Mouse (Mus musculus): ENCODE measurements at regions not wholly inside any gene's neighbourhood (a gene's known extent, or its start where the extent isn't known, plus 50 kb on each side); places are given as distances from the start of the nearest gene placed in this dataset.
A peak's percentile ranks its signal among the peaks of the same experiment; 100 is the strongest.

GRCm38 (mm10) chr13:15283065-15283464, 180.0 kb upstream of the Gli3 start:
- no peak for DNase-seq

- DNase-seq: no peak
These were observed 164.6 kb upstream of the Gli3 start for GRCm38 (mm10) chr13:15298457-15298856.

- no peak for DNase-seq
These were observed 137.6 kb upstream of the Gli3 start for GRCm38 (mm10) chr13:15325413-15325812.

GRCm38 (mm10) chr13:15326146-15326545, 136.9 kb upstream of the Gli3 start:
- DNase-seq: no peak

- peak in 1 of 2 experiments; percentile 14 for DNase-seq
These were observed 133.5 kb upstream of the Gli3 start for GRCm38 (mm10) chr13:15329561-15329960.

GRCm38 (mm10) chr13:15343474-15343873, 119.6 kb upstream of the Gli3 start:
- DNase-seq: no peak

- DNase-seq: no peak
These were observed 116.2 kb upstream of the Gli3 start for GRCm38 (mm10) chr13:15346866-15347265.

- DNase-seq: no peak
These were observed 96.6 kb upstream of the Gli3 start for GRCm38 (mm10) chr13:15366437-15366836.

- no peak for DNase-seq
These were observed 83.0 kb upstream of the Gli3 start for GRCm38 (mm10) chr13:15380081-15380480.

- DNase-seq: no peak
These were observed 67.8 kb upstream of the Gli3 start for GRCm38 (mm10) chr13:15395249-15395648.

- DNase-seq: no peak
These were observed 67.3 kb upstream of the Gli3 start for GRCm38 (mm10) chr13:15395694-15396093.

GRCm38 (mm10) chr13:15398677-15399076, 64.4 kb upstream of the Gli3 start:
- DNase-seq: no peak

All from kidney, postnatal 36 days (tissue).